Mouse (Mus musculus) gastrocnemius, adult 2 months (tissue): Measurements from ENCODE around the gene Gm35549. TPM values are rescaled to one million over a fixed set of nuclear protein-coding genes. Genes with fewer than 3 reads are reported as not detected.
"Not testable (repeated sequence)": the region's sequence is repeated elsewhere in the genome, so short reads cannot be mapped to it uniquely, and the experiment has no call there.

Experiments used
- DNase-seq: peaks from one replicate; pipeline ENCODE4 v3.0.0; 2022
- H3K27ac ChIP-seq: fragments of 200-600 bp; 2 replicates; pipeline ENCODE4 v1.8.1; 2022; ENCODE audit warnings: mild to moderate bottlenecking
- H3K4me3 ChIP-seq: fragments of 200-600 bp; 2 replicates; pipeline ENCODE4 v1.8.1; 2022; ENCODE audit warnings: mild to moderate bottlenecking, moderate library complexity
- CTCF ChIP-seq: fragments of 200-600 bp; IDR thresholded peaks from 2 replicates; pipeline ENCODE4 v1.8.1; 2022; ENCODE audit warnings: antibody characterized with exemption, mild to moderate bottlenecking, moderate library complexity
- intact Hi-C: fragments of 180-260 bp; cut with DNase I; formaldehyde crosslinking; loops from one replicate; pipeline ENCODE4 v1.15.1; 2025
- long read RNA-seq, 2 experiments: library from polyadenylated mRNA; stranded (forward); transcript quantifications; one replicate each; pipeline ENCODE4 v2.0.0; 2021
- total RNA-seq, 2 experiments: library from RNA; stranded (reverse); gene quantifications; 2 replicates each; pipeline ENCODE4 v1.2.3; 2021

Gene Gm35549
- not detected for total RNA-seq
- long read RNA-seq, experiment 1, result 0 reads
- long read RNA-seq, experiment 2, result 0 reads

DNA sequence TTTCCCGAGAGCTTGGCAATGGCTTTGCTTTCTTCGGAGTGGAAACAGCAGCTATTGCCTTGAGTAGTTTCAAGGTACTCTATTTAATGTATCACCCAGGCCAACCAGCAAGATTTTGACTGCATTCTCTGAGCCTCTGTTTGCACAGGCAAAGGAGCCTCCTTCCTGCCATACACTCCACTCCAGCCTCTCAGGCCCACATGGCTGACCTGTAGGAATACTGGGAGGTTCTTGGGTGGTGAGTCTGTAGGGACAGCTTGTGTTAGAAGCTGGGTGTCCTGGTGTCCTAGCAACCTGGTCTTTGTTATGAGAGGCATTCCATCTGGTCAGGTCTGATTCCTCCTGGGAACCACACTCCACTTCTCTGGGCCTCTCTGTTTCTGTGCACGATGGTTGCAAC lies at the start of gene Gm35549:
Gm35549 (minus strand) TSS at position 276 of the 400 bp plus-strand sequence.
- Histone ChIP-seq H3K27ac (no peak within 1 kb of the TSS), H3K4me3 (no peak within 1 kb of the TSS)
- no peak for DNase-seq
- no peak for TF ChIP-seq CTCF
- intact Hi-C loops, result no loop called here

DNA sequence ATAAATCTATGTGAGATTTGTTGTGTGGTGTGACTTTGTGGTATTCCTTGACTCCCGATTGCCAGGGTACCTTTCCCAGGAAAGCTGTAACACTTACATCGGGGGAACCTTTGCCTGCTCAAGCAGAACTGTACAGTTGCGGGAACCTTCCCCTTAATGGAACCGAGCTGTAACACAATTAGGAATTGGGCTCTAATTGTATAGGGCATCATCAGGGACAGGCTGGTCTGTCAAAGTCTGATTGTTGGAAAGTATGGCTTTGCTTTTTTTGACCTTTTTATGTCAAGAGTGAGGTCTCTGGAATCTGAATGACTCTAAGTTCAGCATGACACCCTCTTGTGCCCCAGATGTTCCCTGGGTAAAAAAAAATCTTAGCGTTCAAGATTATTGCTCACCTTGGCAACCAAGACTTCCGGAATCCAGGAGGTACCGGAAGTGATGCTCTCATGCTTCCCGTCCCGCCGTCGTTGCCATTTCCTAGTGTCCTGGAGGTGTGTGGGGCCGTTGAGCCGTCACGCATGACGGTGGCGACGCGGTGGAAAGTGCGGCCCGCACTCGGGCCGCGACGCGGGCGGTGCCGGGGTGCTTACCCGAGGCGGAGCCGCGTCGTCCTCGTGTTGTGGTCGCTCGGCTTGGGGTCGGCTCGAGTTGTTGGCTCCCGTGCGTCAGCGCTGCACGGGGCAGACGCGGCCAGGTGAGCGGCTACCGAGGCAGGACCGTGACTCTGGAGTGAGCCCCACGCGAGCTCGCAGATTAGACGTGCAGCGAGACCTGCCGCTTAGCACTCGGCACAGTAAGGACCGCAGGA lies 42.7 kb upstream of the Gm35549 start:
- H3K27ac ChIP-seq, result peak overlapping the region; percentile 86
- TF ChIP-seq CTCF, result no peak
- H3K4me3 ChIP-seq, result peak overlapping the region; percentile 98
- peak; percentile 73 for DNase-seq
- intact Hi-C loops, result loop anchor here (2.0 to 5.0 kb wide), 2 partner anchors 20 to 61 kb away; partner anchors contain the start of gene Zfp445

- Histone ChIP-seq H3K4me3 (peak within 1 kb of the TSS; percentile 98), H3K27ac (peak within 1 kb of the TSS; percentile 86)
- DNase-seq, result no peak
- no peak for TF ChIP-seq CTCF
- intact Hi-C loops, result loop anchor here (5.0 kb wide), 1 partner anchor 62 kb away; no protein-coding TSS in a partner anchor
These were observed 41.5 kb upstream of the Gm35549 start, which contains the start of gene Zkscan7 for GRCm38 (mm10) chr9:122885385-122885784. Zkscan7 (plus strand) TSS chr9:122885685.

- intact Hi-C loops, result no loop called here
- no peak for TF ChIP-seq CTCF
- no peak overlapping the region for H3K4me3 ChIP-seq
- H3K27ac ChIP-seq, result no peak overlapping the region
- DNase-seq, result no peak
These were observed 31.3 kb upstream of the Gm35549 start for GRCm38 (mm10) chr9:122875145-122875544.

DNA sequence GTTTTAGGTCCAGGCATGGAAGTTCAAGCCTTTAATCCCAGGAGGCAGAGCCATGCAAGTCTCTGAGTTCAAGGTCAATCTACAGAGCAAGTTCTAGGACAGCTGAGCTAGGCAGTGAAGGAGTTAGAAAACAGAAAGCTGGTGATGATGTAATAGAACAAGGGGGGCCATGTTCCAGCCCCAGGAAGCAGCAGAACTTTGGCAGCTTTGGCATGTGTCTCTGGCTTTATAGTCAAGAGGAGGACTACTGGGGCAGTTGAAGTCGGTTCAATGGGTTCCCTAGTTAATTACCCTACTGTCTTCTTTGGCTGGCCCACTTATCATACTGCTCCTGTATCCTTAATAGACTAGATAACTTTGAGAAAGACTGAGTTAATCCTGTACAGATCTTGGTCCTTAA lies 30.8 kb upstream of the Gm35549 start:
- H3K27ac ChIP-seq, result no peak overlapping the region
- DNase-seq, result no peak
- intact Hi-C loops, result no loop called here

DNA sequence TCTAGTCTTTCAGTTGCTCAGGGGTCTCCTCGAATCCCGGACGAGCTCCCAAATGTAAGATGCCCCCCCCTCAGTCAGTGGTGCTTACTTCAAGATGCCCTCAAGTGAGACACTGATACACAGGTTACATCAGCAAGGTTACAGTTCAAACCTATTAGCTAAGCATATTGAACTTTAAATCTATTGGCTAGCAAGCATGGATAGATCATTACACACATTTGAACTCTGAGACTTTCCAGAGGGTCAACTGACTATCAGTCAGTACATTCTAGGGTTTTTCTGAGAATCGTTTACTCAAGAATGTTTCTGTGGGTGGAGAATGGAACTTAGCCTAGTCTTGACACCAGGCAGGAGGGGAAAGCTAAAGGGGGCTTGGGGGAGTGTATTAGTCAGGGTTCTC lies 28.8 kb upstream of the Gm35549 start:
- intact Hi-C loops, result no loop called here
- no peak for TF ChIP-seq CTCF
- DNase-seq, result no peak
- no peak overlapping the region for H3K27ac ChIP-seq
- no peak overlapping the region for H3K4me3 ChIP-seq

More for the DNA sequence above, 30.8 kb upstream of the Gm35549 start:
- TF ChIP-seq CTCF, result no peak
- no peak overlapping the region for H3K4me3 ChIP-seq

DNA sequence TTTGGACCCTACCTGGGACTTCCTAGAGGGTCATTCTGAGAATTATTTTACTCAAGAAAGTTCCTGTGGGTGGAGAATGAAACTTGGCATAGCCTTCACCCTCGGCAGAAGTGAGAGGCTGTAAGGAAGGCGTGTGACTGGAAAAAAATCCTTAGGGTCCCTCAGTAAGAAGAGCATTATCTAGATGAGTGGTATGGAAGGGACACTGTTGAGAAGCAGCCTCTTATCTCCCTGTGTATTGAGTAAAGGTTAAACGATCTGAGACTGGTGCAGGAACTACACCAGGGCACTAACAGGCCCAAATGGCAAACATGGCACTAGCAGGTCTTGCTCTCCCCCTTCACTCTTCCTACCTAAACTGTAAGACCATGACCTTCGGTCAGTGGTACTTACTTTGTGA lies 22.4 kb upstream of the Gm35549 start:
- intact Hi-C loops, result loop anchor here (2.0 to 10.0 kb wide), 3 partner anchors 21 to 249 kb away; partner anchors contain the start of genes Exosc7, Zdhhc3 and Zfp105
- DNase-seq, result no peak
- Histone ChIP-seq H3K27ac (peak overlapping the region; percentile 96), H3K4me3 (peak overlapping the region; percentile 88)
- no peak for TF ChIP-seq CTCF

DNA sequence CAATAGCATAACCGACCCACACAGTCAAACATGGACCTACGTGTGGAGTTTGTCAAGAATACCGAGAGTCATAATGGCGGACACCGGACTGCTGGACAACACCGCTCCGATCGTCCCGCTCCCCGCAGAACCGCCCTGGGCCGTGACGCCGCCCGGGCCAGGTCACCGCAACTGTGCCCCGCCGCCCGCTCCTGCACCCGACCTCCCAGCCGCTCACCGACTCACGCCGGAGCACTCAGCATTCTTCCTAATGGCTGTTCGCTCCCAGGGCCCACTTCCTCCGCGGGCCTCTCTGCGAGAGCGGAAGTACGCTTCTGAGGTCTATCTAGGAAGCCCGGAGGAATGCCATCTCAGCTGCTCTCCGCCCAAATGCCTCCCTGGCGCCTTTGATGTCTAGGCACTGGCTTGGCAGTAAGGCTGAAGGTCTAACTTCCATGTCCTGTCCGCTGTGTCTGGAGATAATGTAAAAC lies 21.9 kb upstream of the Gm35549 start, which contains the start of gene Zfp445:
Zfp445 (minus strand) TSS at position 310 of the 470 bp plus-strand sequence.
- peak within 1 kb of the TSS; percentile 88 for H3K4me3 ChIP-seq
- peak within 1 kb of the TSS; percentile 96 for H3K27ac ChIP-seq
- intact Hi-C loops, result loop anchor here (2.0 to 10.0 kb wide), 3 partner anchors 21 to 249 kb away; partner anchors contain the start of genes Exosc7, Zdhhc3 and Zfp105
- peak; percentile 82 for DNase-seq
- no peak for TF ChIP-seq CTCF

DNA sequence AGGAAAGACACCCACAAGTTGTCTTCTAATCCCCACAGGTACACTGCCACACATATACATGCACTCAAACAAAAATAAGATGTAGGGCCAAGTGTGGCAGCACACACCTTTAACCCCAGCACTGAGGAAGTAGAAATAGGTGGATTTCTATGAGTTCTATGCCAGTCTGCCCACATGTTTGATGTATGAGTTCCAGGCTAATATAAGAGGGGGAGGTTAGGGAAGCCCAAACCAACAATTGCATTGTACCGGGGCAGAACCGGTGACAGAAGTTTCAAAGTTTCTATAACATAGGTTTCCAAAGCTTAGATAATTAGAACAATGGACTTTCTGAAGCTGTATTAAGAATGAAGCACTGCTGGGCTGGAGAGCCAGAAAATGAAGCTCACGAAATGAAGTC lies 21.0 kb upstream of the Gm35549 start:
- no peak for TF ChIP-seq CTCF
- intact Hi-C loops, result loop anchor here (5.0 to 10.0 kb wide), 2 partner anchors 53 to 250 kb away; partner anchors contain the start of genes Exosc7 and Zdhhc3
- Histone ChIP-seq H3K27ac (peak overlapping the region; percentile 96; the same call in 1 of the 2 replicates), H3K4me3 (peak overlapping the region; percentile 88)
- no peak for DNase-seq

GRCm38 (mm10) chr9:122863731-122864130 lies 19.9 kb upstream of the Gm35549 start:
- H3K27ac ChIP-seq, result no peak overlapping the region
- no peak for TF ChIP-seq CTCF
- intact Hi-C loops, result loop anchor here (5.0 to 10.0 kb wide), 2 partner anchors 51 to 251 kb away; partner anchors contain the start of genes Exosc7 and Zdhhc3
- no peak for DNase-seq
- H3K4me3 ChIP-seq, result no peak overlapping the region

DNA sequence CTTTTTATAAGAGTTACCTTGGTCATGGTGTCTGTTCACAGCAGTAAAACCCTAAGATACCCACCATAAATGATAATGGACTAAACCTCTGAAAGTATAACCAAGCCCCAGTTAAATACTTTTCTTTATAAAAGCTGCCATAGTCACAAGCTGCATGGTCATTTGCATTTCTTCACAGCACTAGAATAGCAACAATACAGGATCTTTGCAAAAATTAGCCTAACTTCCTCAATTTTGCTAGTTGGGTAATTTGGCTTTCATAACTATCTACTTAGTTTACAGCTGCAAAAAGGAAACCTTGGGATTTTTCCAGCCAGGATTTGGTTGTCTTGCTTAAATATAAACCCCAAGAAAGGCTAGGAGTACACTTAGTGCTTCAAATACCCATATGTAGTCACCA lies 16.9 kb upstream of the Gm35549 start:
- H3K4me3 ChIP-seq, result no peak overlapping the region
- no peak for DNase-seq
- H3K27ac ChIP-seq, result no peak overlapping the region
- TF ChIP-seq CTCF, result no peak
- intact Hi-C loops, result loop anchor here (5.0 to 10.0 kb wide), 2 partner anchors 48 to 254 kb away; partner anchors contain the start of genes Exosc7 and Zdhhc3

GRCm38 (mm10) chr9:122856716-122857115 lies 12.9 kb upstream of the Gm35549 start:
- TF ChIP-seq CTCF, result no peak
- intact Hi-C loops, result no loop called here
- no peak overlapping the region for H3K4me3 ChIP-seq
- no peak overlapping the region for H3K27ac ChIP-seq
- DNase-seq, result no peak

DNA sequence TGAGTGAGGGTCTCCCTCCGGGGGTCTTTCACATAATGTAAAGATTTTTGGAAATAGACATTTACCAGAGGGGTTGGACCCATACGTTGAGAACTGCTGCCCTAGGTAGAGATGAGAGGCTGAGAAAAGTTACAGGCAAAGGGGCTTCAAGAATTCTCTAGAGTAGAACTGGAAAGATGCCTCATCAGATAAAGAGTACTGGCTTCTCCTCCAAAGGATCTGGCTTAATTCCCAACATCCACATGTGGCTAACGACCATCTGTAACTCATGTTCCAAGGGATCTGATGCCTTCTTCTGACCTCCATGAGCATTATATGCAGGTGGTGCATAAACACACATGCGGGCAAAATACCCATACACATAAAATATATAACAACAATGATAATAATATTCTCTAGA lies 11.8 kb upstream of the Gm35549 start:
- Histone ChIP-seq H3K4me3 (no peak overlapping the region), H3K27ac (no peak overlapping the region)

DNA sequence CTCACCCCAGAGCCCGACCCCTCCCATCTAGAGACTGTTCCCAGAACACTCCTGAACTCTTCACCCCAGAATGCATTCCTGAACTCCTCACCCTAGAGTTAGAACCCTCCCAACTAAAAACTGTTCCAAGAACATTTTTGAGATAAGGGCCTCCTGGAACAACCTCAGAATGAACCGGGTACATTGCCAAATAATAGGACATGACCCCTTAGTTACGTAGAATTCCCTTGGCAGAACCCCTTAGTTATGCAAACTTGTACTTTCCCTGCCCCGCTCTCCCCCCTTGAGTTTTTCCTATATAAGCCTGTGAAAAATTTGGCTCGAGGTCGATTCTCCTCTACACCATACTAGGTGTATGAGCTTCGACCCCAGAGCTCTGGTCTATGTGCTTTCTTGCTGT lies 11.3 kb upstream of the Gm35549 start:
- intact Hi-C loops, H3K27ac ChIP-seq, H3K4me3 ChIP-seq, DNase-seq: not testable (repeated sequence)

More for the DNA sequence above, 11.8 kb upstream of the Gm35549 start:
- no peak for TF ChIP-seq CTCF
- no peak for DNase-seq
- intact Hi-C loops, result no loop called here
